Mouse (Mus musculus): Measurements from ENCODE around the gene Rbl2. TPM values are rescaled to one million over a fixed set of nuclear protein-coding genes. Genes with fewer than 3 reads are reported as not detected.

Gene Rbl2
- polyA plus RNA-seq, 1 experiment from 2014 or later: 52.7 TPM

DNA sequence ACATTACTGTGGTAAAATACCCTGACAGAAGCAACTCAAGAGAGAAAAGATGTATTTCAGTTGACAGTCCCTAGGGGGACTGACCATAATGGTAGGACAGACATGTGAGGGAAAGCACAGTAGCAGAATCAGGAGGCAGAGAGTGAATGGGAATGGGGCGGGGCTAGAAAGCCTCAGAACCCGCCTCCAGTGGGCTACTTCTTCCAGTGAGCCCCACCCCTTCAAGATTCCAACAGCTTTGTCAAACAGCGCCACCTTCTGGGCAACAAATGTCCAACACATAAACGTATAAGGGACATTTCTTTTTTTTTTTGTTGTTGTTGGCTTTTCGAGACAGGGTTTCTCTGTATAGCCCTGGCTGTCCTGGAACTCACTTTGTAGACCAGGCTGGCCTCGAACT lies 84.7 kb downstream of the Rbl2 start:
- peaks cover under 1% of the 10 kb centered on the region for H3K27me3 ChIP-seq
- DNase-seq (ENCODE audit: low read depth, low spot score) (no peak), ATAC-seq (peak; percentile 42)
- in situ Hi-C loops (cut with MboI; ENCODE audit: low pct_unique_long_range_greater_than_20kb): no loop called here
- POLR2A ChIA-PET: interaction anchor here (1.1 kb wide), 1 partner anchor 84 kb away, joined by 4 read pairs; the partner anchor contains the start of gene Rbl2
- TF ChIP-seq CTCF (IDR thresholded peaks at IDR 0.05): peak; percentile 78
- CTCF ChIA-PET: interaction anchor here (1.4 to 2.6 kb wide), 3 partner anchors 11 to 36 kb away, joined by 4 to 12 read pairs (median 9); no protein-coding TSS in a partner anchor

DNA sequence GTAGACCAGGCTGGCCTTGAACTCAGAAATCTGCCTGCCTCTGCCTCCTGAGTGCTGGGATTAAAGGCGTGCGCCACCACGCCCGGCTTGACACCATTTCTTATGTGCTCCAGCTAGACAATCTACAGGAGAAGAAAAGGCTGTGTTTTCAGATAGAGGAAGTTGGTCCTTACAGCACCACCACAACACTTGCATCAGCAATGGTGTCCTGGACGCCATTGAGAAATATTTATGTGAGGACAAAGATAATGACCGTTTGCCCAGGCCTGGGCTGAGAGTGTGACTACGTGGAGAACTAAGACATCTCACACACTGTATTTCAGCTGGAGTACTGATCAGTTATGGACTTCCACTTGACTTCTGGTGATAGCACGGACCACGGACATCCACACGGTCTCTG lies 88.8 kb downstream of the Rbl2 start:
- no peak for ATAC-seq
- POLR2A ChIA-PET: no interaction called here
- H3K27me3 ChIP-seq: peaks cover 3% of the 10 kb centered on the region
- no peak for DNase-seq (ENCODE audit: low read depth, low spot score)
- TF ChIP-seq CTCF (IDR thresholded peaks at IDR 0.05): no peak
- in situ Hi-C loops (cut with MboI; ENCODE audit: low pct_unique_long_range_greater_than_20kb): no loop called here
- CTCF ChIA-PET: interaction anchor here (0.8 kb wide), 1 partner anchor 11 kb away, joined by 3 read pairs; no protein-coding TSS in a partner anchor

DNA sequence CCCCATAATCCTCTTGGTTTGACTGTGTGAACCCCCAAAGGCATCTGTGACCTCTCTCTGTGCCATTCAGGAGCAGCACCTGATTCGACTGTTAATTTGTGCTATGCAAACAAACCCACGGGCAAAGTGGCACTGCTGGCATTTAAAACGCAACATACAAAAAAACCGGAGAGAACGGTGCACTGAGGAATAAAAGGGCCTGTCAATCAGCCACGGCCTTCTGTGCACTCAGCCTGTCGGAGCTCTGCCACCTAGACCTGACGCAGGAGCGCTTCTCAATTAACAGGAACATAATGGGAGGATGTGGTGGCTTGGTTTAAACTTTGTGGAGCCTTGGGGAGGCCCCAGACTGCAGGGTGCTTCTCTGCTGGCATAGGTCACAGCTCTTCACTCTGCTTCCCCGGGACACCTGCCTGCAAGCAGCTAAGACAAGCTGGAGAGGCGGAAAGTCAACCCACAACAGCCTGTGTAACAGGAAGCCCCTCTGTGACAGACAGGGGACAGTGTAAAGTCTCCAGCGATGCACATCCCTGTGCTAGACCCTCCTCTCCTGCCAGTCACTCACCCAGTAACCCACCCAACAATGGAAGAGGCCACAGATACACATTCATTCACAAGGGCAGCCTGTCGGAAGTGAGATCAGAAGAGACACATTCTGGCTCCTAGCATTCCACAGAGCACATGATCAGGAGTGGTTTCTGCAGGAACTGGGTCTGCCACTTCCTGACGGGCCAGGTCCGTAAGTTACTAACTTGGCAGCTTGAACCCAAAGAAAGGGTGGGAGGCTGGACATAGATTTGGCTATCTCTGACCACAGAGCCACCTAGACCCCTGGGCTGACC lies 90.3 kb downstream of the Rbl2 start:
- TF ChIP-seq CTCF (IDR thresholded peaks at IDR 0.05): no peak
- POLR2A ChIA-PET: no interaction called here

DNA sequence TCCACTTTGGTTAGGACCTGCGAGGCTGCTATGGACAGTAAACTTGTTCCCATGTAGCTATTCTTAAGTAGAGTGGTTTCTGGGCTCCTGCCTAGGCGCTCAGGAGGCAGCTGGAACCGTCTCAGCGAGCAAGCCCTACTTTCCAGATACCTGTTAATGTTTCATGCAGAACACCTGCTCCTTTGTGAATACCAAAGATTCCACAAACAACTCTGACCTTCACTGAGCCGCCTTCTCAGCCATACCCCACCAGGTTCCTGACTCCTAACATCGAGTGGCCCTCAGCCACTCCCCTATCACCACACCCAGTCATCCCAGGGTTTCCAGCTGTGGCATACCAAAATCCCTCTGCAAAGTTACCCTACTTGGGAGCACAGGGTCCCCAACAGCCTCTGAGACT lies 100.3 kb downstream of the Rbl2 start:
- CTCF ChIA-PET: no interaction called here
- DNase-seq (ENCODE audit: low read depth, low spot score): no peak
- no peak for ATAC-seq

More for the DNA sequence above, 90.3 kb downstream of the Rbl2 start:
- H3K27me3 ChIP-seq: peaks cover 3% of the 10 kb centered on the region
- CTCF ChIA-PET: no interaction called here
- in situ Hi-C loops (cut with MboI; ENCODE audit: low pct_unique_long_range_greater_than_20kb): no loop called here
- DNase-seq (ENCODE audit: low read depth, low spot score) (no peak), ATAC-seq (no peak)

DNA sequence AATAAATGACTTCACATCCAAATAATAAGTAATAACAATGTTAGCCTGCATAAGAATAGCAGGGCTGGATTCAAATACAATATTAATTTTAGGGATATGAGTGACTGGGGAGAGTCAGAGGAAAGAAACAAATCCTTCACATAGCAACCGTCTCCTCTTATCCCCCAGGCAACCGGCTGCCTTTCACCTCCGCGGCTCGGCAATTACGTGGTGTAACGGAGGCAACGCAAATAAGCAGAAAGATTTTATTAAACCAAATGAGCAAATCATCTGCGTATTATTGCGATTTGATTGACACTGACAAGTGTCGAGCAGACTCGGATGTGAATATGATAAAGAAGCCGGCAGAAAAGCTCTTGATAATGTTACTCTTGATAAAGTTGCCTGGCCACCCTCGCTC lies 101.1 kb downstream of the Rbl2 start:
- DNase-seq (ENCODE audit: low read depth, low spot score): no peak
- CTCF ChIA-PET: no interaction called here
- H3K27me3 ChIP-seq: peaks cover 6% of the 10 kb centered on the region
- in situ Hi-C loops (cut with MboI; ENCODE audit: low pct_unique_long_range_greater_than_20kb): no loop called here
- TF ChIP-seq CTCF (IDR thresholded peaks at IDR 0.05): no peak
- POLR2A ChIA-PET: no interaction called here
- no peak for ATAC-seq

More for the DNA sequence above, 100.3 kb downstream of the Rbl2 start:
- H3K27me3 ChIP-seq: peaks cover 6% of the 10 kb centered on the region
- POLR2A ChIA-PET: interaction anchor here (0.6 kb wide), 1 partner anchor 21 kb away, joined by 4 read pairs; no protein-coding TSS in a partner anchor
- in situ Hi-C loops (cut with MboI; ENCODE audit: low pct_unique_long_range_greater_than_20kb): no loop called here
- no peak for TF ChIP-seq CTCF (IDR thresholded peaks at IDR 0.05)

DNA sequence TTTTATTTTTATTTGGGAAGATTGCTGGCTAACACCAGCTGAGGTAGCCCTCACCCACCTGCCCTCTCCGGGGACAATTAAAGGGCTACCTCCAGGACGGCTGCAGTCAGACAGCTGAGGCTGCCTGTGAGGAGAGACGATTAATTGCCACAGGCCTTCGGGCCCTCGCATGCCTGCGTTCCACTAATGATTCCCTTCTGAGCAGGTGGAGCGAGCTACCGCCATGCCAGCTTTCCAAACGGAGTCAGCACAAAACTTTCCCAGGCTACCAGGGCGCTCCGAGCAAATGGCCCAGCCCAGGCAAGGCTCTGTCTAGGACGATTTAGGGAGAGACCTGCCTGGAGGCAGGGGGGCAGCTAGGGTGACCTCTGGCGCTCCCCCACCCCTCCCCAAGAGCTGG lies 101.7 kb downstream of the Rbl2 start:
- TF ChIP-seq CTCF (IDR thresholded peaks at IDR 0.05): no peak
- peaks cover 6% of the 10 kb centered on the region for H3K27me3 ChIP-seq
- DNase-seq (ENCODE audit: low read depth, low spot score) (no peak), ATAC-seq (no peak)
- in situ Hi-C loops (cut with MboI; ENCODE audit: low pct_unique_long_range_greater_than_20kb): no loop called here
- ChIA-PET CTCF (no interaction called here), POLR2A (no interaction called here)

Other genes with a start within 250 kb of the Rbl2 start
- gene Chd9, start 241.7 kb upstream of the Rbl2 start, polyA plus RNA-seq (2021): 63.7 TPM
- gene Aktip, start 129.9 kb downstream of the Rbl2 start, polyA plus RNA-seq (2021): 88.1 TPM
- 15.4 TPM for gene Rpgrip1l, start 243.2 kb downstream of the Rbl2 start, polyA plus RNA-seq (2021)
- gene Fto, start 243.5 kb downstream of the Rbl2 start, polyA plus RNA-seq (2021): 63.7 TPM

All from Patski (cell line).